Mouse (Mus musculus) G1E (cell line): ENCODE measurements around the gene Ccdc158. TPM values are rescaled to one million over a fixed set of nuclear protein-coding genes. Genes with fewer than 3 reads are reported as not detected.

ENCODE experiments used
- ATAC-seq: 2 replicates; pipeline ENCODE4 v1.8.0; 2016; ENCODE audit warnings: mild to moderate bottlenecking; ENCODE audit not compliant: insufficient number of reproducible peaks, poor library complexity, low FRiP score, severe bottlenecking; ENCODE audit errors: extremely low read depth
- DNase-seq: peaks from one replicate; pipeline ENCODE4 v3.0.0; 2012; ENCODE audit warnings: low spot score
- H3K27me3 ChIP-seq: 2 replicates; pipeline ENCODE4 v1.6.1; 2012; ENCODE audit warnings: mild to moderate bottlenecking, low read length, inconsistent platforms; ENCODE audit not compliant: insufficient read depth
- H3K36me3 ChIP-seq: replicated peaks from 2 replicates; pipeline ENCODE3; 2012; ENCODE audit warnings: mild to moderate bottlenecking, inconsistent platforms
- H3K4me1 ChIP-seq: 2 replicates; pipeline ENCODE4 v1.6.1; 2012; ENCODE audit warnings: low read depth, low read length, inconsistent platforms, mixed read lengths; ENCODE audit not compliant: insufficient read depth
- H3K4me3 ChIP-seq: 2 replicates; pipeline ENCODE4 v1.5.1; 2012; ENCODE audit warnings: low read depth, mild to moderate bottlenecking, inconsistent platforms, low read length, moderate library complexity, mixed read lengths
- H3K9me3 ChIP-seq: replicated peaks from 2 replicates; pipeline ENCODE4 v1.6.1; 2012; ENCODE audit warnings: inconsistent platforms
- CTCF ChIP-seq: IDR thresholded peaks from 2 replicates; pipeline ENCODE4 v1.5.1; 2012; ENCODE audit warnings: low read depth, low read length, inconsistent platforms, mixed read lengths
- GATA1 ChIP-seq: IDR thresholded peaks from 2 replicates; pipeline ENCODE4 v1.6.1; 2012; ENCODE audit warnings: borderline replicate concordance, low read length, inconsistent platforms, mixed read lengths
- GATA2 ChIP-seq: IDR thresholded peaks from 2 replicates; pipeline ENCODE4 v1.6.1; 2012; ENCODE audit warnings: low read depth, low read length, inconsistent platforms, borderline replicate concordance
- POLR2AphosphoS5 ChIP-seq: IDR thresholded peaks from 2 replicates; pipeline ENCODE4 v1.6.1; 2012; ENCODE audit warnings: low read depth, low read length, inconsistent platforms; ENCODE audit not compliant: insufficient replicate concordance
- TAL1 ChIP-seq: conservative IDR thresholded peaks from 2 replicates; pipeline ENCODE4 v1.6.1; 2012; ENCODE audit warnings: low read depth, low read length, inconsistent platforms, mixed read lengths
- polyA plus RNA-seq: library from polyadenylated mRNA; stranded (reverse); fragments of >175 nt; gene quantifications from 2 replicates; pipeline ENCODE4 v1.2.3, GENCODE M21; 2012
- total RNA-seq, 2 experiments: library from RNA; stranded (forward) in 1 of 2; stranded (reverse) in 1 of 2; fragments of 200-1000 nt in 1 of 2; fragments of >200 nt in 1 of 2; fragmentation: Nextera tagmentation in 1 of 2; gene quantifications; 2 replicates each; pipeline ENCODE4 v1.2.3; 2014 to 2017

The Ccdc158 gene
- total and polyA plus RNA-seq, 3 experiments: 0.05 TPM; not detected in 2

DNA sequence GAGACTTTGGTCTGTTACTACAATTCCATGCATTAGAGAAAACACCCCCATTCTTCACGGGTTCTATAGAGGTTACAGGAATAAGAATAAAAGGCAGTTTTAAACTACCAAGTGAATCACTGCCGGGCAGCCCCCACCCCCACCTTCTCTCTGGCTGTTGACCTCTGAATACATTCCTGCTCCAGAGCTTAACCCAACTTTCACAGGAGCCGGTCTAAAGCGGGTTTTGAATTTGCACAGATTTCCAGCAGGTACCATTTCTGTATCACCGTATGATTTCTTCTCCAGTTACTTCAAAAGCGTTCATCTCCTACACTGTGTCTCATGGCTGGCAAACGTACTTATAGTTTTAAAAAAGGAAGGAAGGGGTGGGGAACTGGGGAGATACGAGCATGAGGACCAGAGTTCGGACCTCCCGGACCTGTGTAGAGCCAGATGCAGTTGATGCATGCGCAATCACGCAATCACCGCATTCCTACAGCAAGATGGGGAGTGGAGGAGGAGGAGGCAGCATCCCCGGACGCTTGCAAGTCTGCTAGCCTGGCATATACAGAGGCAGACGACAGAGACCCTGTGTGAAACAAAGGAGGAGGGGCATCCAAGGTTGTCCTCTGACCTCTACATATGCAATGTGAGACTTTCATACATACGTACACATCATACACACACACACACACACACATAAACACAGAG lies 23.9 kb upstream of the Ccdc158 start:
- DNase-seq (no peak), ATAC-seq (no peak)
- Histone ChIP-seq H3K9me3 (no peaks in the 10 kb centered on the region), H3K27me3 (no peaks in the 10 kb centered on the region), H3K4me3 (no peak overlapping the region), H3K4me1 (no peaks in the 10 kb centered on the region), H3K36me3 (no peaks in the 10 kb centered on the region)
- TF ChIP-seq GATA1 (no peak), CTCF (no peak), POLR2AphosphoS5 (no peak), GATA2 (no peak), TAL1 (no peak)

DNA sequence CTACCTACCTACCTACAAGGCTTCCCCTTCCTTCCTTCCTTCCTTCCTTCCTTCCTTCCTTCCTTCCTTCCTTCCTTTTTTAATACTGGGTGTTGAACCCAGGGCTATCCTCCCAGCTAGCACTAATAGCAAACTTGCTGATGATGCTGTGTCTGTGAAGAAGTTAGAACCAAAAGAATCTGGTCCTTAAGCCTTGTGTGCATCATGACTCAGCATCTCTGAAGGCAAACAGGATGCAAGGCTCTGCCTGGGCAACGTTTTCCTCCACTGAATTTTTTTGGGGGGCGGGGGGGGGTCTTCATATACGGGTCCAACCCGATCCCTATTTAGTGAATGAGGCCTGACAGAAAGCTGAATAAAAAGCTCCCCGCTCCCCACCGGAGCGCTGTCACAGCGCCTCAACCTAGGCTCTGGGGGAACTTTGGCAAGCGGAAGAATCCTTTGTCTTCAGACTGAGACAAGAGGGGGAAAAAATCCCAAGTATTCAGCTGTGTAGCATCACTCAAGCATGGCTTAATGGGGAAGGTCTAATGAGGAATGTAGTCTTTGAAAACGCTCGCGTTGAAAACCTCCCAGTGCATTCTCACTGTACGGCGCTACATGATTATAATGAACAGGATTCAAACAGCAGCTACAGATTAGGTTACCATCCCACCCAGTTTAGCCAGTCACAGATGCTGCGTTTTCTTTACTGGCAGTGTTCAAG lies 23.2 kb upstream of the Ccdc158 start:
- ATAC-seq (no peak), DNase-seq (no peak)
- Histone ChIP-seq H3K27me3 (no peaks in the 10 kb centered on the region), H3K4me3 (no peak overlapping the region), H3K36me3 (no peaks in the 10 kb centered on the region), H3K9me3 (peaks cover 2% of the 10 kb centered on the region; the same call in 1 of the 2 replicates), H3K4me1 (no peaks in the 10 kb centered on the region)
- TF ChIP-seq GATA1: no peak
- no peak for TF ChIP-seq GATA2
- no peak for TF ChIP-seq TAL1
- TF ChIP-seq CTCF: no peak
- no peak for TF ChIP-seq POLR2AphosphoS5

GRCm38 (mm10) chr5:92694316-92694995 lies 19.4 kb upstream of the Ccdc158 start:
- Histone ChIP-seq H3K9me3 (peaks cover 2% of the 10 kb centered on the region; the same call in 1 of the 2 replicates), H3K4me3 (no peak overlapping the region), H3K4me1 (no peaks in the 10 kb centered on the region), H3K36me3 (no peaks in the 10 kb centered on the region), H3K27me3 (no peaks in the 10 kb centered on the region)
- no peak for ATAC-seq
- no peak for DNase-seq
- TF ChIP-seq TAL1 (no peak), POLR2AphosphoS5 (no peak), GATA2 (no peak), CTCF (no peak), GATA1 (no peak)

DNA sequence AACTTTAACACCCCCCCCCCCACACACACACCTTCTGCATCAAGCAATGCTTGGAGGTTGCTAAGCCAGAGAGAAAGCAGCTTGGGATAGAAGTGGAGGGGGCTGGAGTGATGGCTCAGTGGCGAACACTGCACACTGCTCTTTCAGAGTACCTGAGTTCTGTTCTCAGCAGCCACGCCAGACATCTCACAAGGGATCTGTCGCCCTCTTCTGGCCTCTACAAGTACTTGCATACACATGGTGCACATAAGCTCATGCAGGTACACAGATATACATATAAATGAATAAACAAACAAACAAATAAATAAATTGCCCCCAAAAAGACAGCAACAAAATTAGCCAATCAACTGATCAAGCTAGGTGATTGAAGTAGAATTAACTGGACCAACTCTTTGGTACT lies 18.7 kb upstream of the Ccdc158 start:
- no peak overlapping the region for H3K4me3 ChIP-seq
- ATAC-seq (no peak), DNase-seq (no peak)
- no peaks in the 10 kb centered on the region for H3K27me3 ChIP-seq
- no peaks in the 10 kb centered on the region for H3K36me3 ChIP-seq
- no peak for TF ChIP-seq CTCF
- TF ChIP-seq POLR2AphosphoS5: no peak
- TF ChIP-seq TAL1: no peak
- TF ChIP-seq GATA2: no peak
- no peak for TF ChIP-seq GATA1
- H3K4me1 ChIP-seq: no peaks in the 10 kb centered on the region
- H3K9me3 ChIP-seq: peaks cover 2% of the 10 kb centered on the region; the same call in 1 of the 2 replicates

GRCm38 (mm10) chr5:92692206-92693007 lies 17.3 kb upstream of the Ccdc158 start:
- no peak for DNase-seq
- no peak for ATAC-seq
- no peaks in the 10 kb centered on the region for H3K36me3 ChIP-seq
- no peaks in the 10 kb centered on the region for H3K27me3 ChIP-seq
- no peaks in the 10 kb centered on the region for H3K4me1 ChIP-seq
- H3K9me3 ChIP-seq: peaks cover 2% of the 10 kb centered on the region; the same call in 1 of the 2 replicates
- H3K4me3 ChIP-seq: no peak overlapping the region
- TF ChIP-seq GATA1 (no peak), TAL1 (no peak), CTCF (no peak), GATA2 (no peak), POLR2AphosphoS5 (no peak)

GRCm38 (mm10) chr5:92688569-92688968 lies 13.5 kb upstream of the Ccdc158 start:
- TF ChIP-seq POLR2AphosphoS5: no peak
- no peak for TF ChIP-seq GATA1
- no peak for TF ChIP-seq CTCF
- no peak for TF ChIP-seq TAL1
- TF ChIP-seq GATA2: no peak
- peaks cover under 1% of the 10 kb centered on the region; the same call in 1 of the 2 replicates for H3K27me3 ChIP-seq
- H3K4me3 ChIP-seq: no peak overlapping the region
- DNase-seq (no peak), ATAC-seq (no peak)
- H3K36me3 ChIP-seq: no peaks in the 10 kb centered on the region
- peaks cover under 1% of the 10 kb centered on the region; the same call in 1 of the 2 replicates for H3K9me3 ChIP-seq
- H3K4me1 ChIP-seq: no peaks in the 10 kb centered on the region
